Mouse (Mus musculus) heart, postnatal 10 days (tissue): Measurements from ENCODE around the gene Lrrc4c. TPM values are rescaled to one million over a fixed set of nuclear protein-coding genes. Genes with fewer than 3 reads are reported as not detected.

Source experiments
- DNase-seq, 2 experiments: peaks; one replicate each; pipeline ENCODE4 v3.0.0; 2021
- intact Hi-C: fragments of 180-260 bp; cut with DNase I; formaldehyde crosslinking; loops from one replicate; pipeline ENCODE4 v1.15.1; 2025
- total RNA-seq, 2 experiments: library from RNA; stranded (reverse); gene quantifications; 2 replicates each; pipeline ENCODE4 v1.2.3; 2021

Gene Lrrc4c
- total RNA-seq, 2 experiments from 2014 or later: 0.67 to 1.5 TPM

DNA sequence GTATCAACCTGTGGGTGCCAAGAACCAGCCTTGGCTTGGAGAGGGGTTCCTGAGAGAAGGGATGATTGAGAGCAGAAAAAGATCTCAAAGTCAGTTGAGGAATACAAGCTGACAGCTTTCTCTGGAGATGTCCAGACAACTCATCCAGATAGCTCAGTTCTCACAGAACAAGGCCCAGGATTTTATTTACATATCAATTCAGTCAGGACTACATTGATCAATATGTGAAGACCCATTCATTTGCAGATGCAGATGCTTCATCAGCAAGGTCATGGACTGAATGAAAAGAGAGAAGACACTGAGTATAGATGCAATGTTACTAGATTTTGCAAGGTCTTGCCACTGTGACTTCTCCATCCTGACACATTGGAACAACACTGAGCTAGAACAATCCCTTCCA is 457.4 kb downstream of the Lrrc4c start:
- intact Hi-C loops: no loop called here
- no peak for DNase-seq

DNA sequence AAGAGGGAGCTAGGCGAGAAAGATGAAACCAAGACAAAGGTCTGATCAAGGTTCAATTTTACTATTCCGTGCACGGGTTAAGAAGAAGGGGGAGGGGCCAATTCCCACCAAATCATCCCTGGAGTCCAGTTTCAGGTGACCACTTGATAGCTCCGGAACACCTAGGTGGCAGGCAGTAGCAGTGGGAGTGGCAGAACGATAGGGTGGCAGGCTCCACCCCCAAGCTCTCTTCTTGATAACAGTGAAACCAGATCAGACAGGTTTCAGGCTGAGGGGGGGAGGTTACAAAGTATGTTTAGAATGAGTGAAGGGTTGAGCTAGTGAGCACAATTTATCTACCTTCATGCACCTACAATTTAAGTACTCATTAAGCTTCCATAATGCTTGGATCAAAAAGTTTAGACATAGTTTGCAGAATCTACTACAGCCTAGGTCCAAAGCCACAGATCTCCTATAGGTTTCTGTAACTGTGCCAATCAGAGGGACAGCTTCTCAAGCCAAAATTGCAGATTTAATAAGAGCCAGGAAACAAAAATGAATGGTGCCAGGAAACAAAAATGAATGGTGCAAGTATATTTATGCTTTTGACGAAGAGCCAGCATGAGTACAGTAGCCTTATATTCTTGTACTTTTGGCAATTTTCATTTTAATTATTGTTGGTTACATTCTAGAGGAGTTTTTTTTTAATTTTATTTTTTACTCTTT is 478.9 kb downstream of the Lrrc4c start:
- DNase-seq: no peak
- intact Hi-C loops: no loop called here

GRCm38 (mm10) chr2:96850839-96851396 is 532.9 kb downstream of the Lrrc4c start:
- intact Hi-C loops: no loop called here
- no peak for DNase-seq

- DNase-seq: no peak
- intact Hi-C loops: no loop called here
These were observed 535.8 kb downstream of the Lrrc4c start for GRCm38 (mm10) chr2:96853797-96854196.

DNA sequence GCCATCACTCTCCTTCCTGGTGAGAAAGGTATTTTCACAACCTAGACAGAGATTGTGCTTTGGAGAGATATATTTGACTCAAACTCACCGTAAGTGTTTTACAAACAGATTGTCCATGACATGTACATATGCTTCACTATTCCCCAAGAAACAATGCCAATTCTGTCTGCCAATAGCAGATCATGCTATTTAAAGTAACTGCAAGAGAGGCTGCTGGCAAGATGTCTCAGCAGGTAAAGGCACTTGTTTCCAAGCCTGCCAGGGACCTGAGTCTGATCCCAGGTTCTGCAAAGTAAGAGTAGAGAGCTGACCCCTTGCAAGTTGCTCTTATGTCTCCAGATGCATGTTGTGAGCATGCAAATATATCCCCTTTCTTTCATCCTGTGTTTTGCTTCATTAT is 558.1 kb downstream of the Lrrc4c start:
- DNase-seq: no peak
- intact Hi-C loops: no loop called here

- no peak for DNase-seq
- intact Hi-C loops: no loop called here
These were observed 631.6 kb downstream of the Lrrc4c start for GRCm38 (mm10) chr2:96949531-96949930.

DNA sequence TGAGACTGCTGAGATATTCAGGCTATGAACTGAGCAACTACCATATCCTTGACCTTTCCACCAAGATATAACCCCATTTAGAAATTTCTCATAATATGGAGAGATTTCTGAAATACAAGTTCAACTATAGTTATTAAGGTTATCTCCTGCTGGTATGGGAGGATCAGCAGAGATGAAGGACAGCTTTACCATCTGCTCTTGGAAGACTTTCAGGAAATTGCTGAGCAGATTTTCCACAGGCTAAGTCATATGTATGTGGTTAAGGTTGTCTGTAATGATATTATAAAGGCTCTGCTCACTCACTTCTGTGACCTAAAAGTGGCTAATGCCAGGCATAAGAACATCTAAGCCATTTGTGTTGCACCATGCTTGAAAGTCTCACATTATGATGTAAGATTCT is 681.6 kb downstream of the Lrrc4c start:
- DNase-seq: no peak
- intact Hi-C loops: no loop called here

- intact Hi-C loops: no loop called here
- DNase-seq: no peak
These were observed 700.4 kb downstream of the Lrrc4c start for GRCm38 (mm10) chr2:97018319-97018718.

- intact Hi-C loops: no loop called here
- DNase-seq: no peak
These were observed 709.0 kb downstream of the Lrrc4c start for GRCm38 (mm10) chr2:97026991-97027390.

- intact Hi-C loops: no loop called here
- DNase-seq: no peak
These were observed 709.6 kb downstream of the Lrrc4c start for GRCm38 (mm10) chr2:97027585-97027984.

- DNase-seq: no peak
- intact Hi-C loops: no loop called here
These were observed 718.4 kb downstream of the Lrrc4c start for GRCm38 (mm10) chr2:97036401-97036800.

- intact Hi-C loops: no loop called here
- no peak for DNase-seq
These were observed 719.2 kb downstream of the Lrrc4c start for GRCm38 (mm10) chr2:97037024-97037814.

DNA sequence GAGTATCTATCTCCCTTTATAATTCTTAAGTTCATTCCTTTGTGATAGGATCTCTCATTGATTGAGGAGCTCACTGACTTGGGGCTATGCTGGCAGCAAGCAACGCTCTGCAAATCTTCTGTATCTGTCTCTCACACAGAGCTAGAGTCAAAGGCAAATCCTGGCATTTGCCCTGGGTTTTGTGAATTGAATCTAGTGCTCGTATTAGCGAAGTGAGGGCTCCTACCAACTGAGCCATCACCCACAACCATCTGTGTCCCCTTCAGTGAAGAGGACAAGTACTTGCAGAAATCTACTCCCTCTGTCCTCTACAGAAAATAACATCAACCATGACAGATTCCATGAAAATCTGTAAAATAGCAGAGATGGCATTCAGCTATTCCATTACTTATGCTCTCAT is 726.0 kb downstream of the Lrrc4c start:
- intact Hi-C loops: no loop called here
- no peak for DNase-seq

DNA sequence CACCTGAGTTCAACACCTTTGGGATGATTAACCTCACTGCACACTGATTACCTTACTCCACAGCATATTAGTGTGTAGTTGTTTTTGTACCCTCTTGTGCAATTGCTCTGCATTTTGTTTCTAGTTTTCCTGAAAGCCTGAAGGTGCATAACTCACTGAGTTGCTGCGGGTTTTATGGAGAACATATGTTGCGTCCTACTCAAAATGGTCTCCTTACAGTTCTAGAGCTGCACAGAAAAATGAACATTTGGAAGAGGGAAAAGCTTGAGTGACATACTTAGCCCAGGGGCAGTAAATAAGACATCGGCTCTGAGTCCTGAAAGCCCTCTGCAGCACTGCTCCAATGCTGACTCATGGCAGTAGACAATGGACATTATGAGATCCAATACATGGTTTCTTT is 727.7 kb downstream of the Lrrc4c start:
- DNase-seq: no peak
- intact Hi-C loops: no loop called here

DNA sequence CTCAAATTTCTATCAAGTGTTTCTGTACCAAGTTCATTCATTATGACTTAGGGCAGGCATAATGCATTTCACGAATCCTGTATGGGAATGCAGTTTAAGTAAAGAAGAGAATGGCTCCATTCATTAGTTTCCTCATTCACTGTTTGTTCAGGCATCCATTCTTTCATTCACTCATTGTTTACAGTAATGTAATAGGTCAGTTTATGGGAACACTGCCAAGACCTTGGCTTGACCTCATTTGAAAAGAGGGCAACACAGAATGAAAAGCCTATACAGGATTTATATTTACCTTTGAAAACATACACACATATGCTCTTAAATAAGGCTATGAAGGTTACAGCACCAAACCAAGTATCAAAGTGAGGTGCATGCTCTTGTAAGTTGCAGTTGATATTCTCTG is 762.2 kb downstream of the Lrrc4c start:
- no peak for DNase-seq
- intact Hi-C loops: no loop called here

- intact Hi-C loops: no loop called here
- no peak for DNase-seq
These were observed 780.0 kb downstream of the Lrrc4c start for GRCm38 (mm10) chr2:97097965-97098364.

DNA sequence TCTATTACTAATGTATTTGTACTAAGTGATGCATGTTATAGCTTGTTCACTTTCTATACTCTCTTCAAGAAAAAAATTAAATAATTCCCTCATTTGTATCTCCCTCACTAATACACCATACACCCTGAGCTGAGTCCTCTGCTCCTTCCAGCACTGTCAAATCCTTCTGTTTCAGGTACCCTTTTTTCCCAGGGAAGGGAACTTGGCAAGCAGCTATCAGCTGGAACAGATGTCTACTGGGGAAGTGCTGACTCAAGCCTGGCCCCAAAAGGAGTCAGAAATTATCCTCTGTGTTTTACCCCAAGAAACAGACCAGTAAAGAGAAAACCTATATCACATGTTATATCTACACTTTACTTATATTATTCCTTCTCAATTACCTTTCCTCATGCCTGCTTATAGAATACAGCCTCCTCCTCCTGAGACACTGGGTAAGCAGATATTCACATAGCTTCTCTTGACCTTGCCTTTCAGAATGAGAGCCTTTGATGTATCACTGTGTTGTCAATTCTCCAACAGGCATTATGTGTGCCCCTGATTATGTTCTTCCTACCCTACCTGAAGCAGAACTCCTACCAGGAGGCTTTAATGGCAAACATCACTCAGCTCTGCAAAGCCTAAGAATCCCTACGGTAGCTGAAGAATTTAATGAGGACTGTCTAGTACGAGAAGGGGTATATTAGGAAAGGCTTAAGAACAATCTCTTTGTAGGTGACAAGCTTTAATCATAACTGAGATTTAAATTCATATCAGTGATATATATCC is 785.6 kb downstream of the Lrrc4c start:
- DNase-seq: no peak
- intact Hi-C loops: no loop called here

GRCm38 (mm10) chr2:97124246-97124645 is 806.3 kb downstream of the Lrrc4c start:
- no peak for DNase-seq
- intact Hi-C loops: no loop called here

GRCm38 (mm10) chr2:97138454-97138853 is 820.5 kb downstream of the Lrrc4c start:
- DNase-seq: no peak

GRCm38 (mm10) chr2:97151626-97152194 is 833.7 kb downstream of the Lrrc4c start:
- no peak for DNase-seq
- intact Hi-C loops: no loop called here

More at GRCm38 (mm10) chr2:97138454-97138853, 820.5 kb downstream of the Lrrc4c start:
- intact Hi-C loops: no loop called here

DNA sequence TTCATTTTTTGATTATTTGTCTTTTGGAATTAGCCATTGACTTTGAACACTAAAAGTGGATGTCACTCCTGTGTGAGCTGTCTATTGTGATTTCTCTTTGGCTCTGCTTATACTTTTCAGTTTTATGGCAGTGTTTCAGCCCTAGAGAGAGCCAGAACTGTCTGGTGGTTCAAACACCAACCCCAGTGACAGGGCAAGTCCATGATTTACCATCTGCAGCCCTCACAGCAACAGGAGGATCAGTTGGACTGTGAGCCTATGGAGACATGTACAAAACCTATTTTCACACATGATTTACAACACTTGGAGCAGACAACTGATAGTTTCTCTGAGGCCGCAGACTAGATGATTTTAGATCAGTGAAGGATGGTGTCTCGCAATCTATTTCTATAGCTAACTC is 847.8 kb downstream of the Lrrc4c start:
- intact Hi-C loops: no loop called here

More for the DNA sequence above, 847.8 kb downstream of the Lrrc4c start:
- no peak for DNase-seq
